Mouse (Mus musculus): ENCODE measurements around the gene Kcnk12.

Kcnk12 gene

GRCm38 (mm10) chr17:87787711-87788110, 10.1 kb downstream of the Kcnk12 start:
- intact Hi-C loops (cut with DNase I) = no loop called here

GRCm38 (mm10) chr17:87785721-87786120, 12.1 kb downstream of the Kcnk12 start:
- intact Hi-C loops (cut with DNase I) = no loop called here

GRCm38 (mm10) chr17:87784911-87785310, 12.9 kb downstream of the Kcnk12 start:
- intact Hi-C loops (cut with DNase I) = no loop called here

- intact Hi-C loops (cut with DNase I) = no loop called here
Observed at GRCm38 (mm10) chr17:87784141-87784831, 13.5 kb downstream of the Kcnk12 start.

GRCm38 (mm10) chr17:87781244-87781643, 16.6 kb downstream of the Kcnk12 start:
- intact Hi-C loops (cut with DNase I) = no loop called here

DNA sequence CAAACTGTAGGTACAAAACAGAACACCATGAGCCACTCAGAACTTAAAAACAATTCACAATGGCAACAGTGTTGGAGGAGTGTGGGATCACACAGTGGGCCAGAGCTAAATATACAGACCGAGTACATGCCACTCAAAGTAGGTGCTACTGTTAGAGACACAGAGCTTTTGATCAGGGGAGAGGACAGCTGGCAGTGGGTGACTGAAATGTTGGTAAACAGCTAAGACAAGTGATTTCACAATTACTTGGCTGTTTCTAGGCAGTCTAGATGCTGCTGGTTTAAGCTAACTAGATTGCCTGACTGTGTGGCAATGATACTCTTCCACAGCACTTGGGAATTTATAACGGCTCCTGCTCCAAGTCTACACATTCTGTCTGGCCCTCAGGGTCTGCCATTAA, 17.6 kb downstream of the Kcnk12 start:
- intact Hi-C loops (cut with DNase I) = no loop called here

DNA sequence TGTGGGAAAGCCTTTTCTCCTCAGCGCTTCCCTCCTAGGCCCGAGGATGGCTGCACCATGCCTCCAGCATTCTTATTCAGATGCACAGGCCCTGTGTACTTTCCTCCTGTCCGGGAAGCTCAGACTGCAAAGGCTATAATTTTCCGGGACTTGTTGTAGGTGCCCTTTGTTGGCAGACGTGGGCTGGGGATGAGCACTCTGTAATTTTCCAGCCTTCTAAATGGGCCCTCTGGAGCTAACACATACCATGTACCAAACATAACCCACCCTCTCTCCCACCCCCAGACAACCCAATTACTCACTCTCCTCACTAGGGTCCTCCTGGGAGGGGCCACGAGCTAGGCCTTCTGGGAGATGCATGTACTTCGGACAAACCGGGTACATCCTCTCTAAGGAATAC, 22.8 kb downstream of the Kcnk12 start:
- intact Hi-C loops (cut with DNase I) = no loop called here

- intact Hi-C loops (cut with DNase I) = no loop called here
Observed at GRCm38 (mm10) chr17:87773175-87773574, 24.6 kb downstream of the Kcnk12 start.

DNA sequence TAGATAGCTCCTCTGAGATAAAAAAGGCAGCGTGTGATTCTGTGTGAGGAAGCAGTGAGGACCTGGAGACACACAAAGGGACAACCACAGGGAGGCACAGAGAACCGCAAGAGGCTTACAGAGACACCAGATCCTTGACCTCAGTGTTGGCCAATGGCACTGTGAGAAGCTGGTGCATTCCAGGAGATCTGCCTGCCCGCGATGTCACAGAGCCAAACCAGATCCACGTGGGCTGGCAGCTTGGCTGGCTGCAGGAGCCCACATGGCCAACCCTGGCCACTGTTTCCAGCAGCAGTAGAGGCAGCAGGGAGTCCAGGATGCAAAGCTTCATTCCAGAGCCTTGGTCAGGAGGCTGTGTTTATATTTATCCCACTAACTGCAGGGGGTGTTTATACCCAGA, 27.0 kb downstream of the Kcnk12 start:
- intact Hi-C loops (cut with DNase I) = no loop called here

DNA sequence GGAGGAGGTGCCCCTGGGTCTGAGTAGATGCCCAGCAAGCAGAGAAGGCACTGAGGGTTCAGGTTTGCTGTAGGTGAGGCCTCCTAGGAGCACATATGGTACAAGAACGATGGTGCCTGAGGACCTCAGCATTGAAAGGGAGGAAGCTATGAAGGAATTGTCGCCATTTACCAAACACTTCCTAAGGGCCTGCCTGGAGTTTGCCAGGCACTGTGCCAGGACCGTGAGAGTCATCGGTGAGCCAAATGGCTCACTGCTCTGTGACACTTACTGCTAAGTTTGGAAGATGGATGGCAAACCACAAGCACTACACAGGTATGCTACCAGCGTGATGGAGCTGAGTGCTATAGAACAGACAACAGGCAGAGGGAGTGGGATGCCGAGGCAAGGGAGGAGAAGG, 30.9 kb downstream of the Kcnk12 start:
- intact Hi-C loops (cut with DNase I) = no loop called here

DNA sequence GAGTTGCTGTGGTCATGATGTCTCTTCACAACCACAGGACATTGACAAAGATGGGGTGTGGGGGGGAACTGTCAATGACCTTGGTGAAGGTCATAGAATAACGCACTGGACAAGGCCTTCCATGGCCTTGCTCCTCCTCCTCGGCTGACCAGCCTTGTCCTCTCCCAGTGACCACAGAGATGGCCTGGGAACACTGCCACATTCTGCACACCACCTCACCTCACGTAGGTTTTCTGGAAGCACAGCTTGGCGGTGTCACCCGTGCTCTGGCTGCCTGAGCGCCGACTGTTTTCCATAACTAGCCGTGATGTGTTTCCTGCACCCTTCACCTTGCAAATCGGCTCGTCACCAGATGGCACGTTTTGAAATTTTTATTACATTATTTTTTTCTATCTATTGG, 32.8 kb downstream of the Kcnk12 start:
- intact Hi-C loops (cut with DNase I) = no loop called here

DNA sequence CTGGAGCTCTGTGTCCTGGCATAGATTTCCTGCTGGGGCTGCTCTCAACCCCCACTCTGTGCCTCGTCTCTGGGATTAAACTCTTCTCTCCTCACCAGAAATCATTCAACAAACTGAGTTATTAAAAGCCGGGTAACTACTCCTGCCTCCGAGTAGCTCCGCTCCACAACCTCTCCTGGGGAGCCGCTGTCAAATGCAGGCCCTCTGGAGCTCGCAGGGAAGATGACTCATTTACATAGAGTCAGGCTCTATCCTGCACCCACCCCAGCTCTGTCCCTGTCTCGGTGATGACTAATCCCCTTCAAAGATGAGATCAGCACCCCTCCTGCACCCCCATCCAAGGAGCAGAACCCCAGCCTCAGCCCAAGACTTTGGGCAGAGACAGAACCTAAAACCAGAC, 34.6 kb downstream of the Kcnk12 start:
- intact Hi-C loops (cut with DNase I) = no loop called here

- intact Hi-C loops (cut with DNase I) = no loop called here
Observed at GRCm38 (mm10) chr17:87760315-87760714, 37.5 kb downstream of the Kcnk12 start.

DNA sequence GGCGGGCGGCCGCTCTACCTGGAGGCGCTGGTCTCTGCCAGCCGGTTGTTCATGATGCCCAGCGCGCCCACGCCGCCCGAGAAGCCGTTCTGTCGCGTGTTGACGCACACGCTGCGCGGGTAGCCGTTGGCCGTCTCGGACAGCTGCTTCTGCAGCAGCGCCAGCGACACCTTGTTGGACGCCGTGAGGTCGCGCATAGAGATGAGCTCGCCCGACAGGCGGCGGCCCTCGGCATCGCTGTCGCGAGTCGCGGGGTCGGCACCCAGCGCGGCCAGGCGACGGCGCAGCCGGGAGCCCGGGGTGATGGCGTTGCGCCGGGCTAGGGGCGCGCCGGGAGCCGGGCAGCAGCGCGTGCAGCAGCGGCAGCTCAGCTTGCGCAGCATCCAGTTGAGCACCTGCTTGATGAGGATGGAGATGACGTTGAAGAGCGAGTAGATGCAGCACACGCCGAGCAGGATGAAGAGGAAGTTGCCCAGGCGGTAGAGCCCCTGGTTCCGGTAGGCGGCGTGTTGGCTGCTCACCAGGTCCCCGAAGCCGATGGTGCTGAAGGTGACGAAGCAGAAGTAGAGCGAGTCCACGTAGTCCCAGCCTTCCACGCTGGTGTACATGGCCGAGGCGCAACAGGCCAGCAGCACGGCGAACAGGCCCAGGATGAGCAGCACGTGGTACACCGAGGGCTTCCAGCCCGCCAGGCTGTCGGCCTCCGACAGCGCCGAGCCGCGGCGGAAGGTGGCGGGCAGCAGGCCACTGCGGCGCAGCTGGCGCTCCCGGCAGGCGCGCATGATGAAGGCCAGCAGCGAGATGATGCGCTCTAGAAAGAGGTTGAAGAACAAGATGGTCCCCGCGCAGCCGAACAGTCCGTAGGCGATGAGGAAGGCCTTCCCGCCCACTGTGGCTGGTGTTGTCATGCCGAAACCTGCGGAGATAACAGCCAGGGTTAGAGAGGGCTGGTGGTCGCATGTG, 51.6 kb downstream of the Kcnk12 start:
- intact Hi-C loops (cut with DNase I) = no loop called here

DNA sequence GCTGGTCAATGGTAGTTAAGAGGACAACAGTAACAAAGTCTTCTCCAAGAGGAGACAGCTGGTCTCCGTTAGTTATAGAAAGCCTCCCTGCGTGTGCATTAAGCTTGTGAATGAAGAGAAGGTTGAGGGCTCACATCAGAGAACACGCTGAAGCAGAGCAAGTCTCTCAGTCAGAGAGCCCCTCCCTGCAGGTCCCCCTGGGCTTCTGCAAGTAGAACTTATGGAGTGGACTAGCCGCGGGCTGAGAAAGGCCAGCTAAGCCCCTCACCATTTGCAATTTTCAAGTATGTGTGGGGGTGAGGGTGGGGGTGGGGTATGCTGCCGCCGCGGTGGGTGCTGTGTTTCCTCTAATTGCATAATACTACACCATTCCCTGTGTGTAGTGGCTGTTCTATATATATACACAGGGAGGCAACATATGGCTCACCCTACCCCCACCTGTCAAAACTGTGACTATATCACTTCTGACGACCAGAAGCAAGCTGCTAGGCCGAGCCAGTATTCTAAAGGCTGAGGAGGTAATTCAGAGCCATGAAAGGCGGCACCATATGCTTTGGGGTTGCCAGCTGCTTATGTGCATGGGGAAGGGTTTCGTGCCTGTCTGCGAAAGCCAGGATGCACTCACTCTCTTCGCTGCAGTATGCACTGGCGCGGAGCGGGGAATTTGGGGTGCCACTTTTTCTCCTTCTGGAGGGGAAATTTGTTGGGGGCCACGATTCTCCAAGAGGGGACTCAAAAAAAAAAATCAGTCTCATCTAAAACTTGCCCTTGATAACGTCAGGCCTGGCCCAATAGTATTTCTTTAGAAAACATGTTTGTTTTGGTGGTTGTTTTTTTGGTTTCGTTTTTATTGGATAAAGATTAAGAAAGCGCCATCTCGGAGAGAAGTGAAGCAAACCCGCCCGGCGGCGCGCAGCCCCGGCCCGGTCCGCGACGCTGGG, 52.5 kb downstream of the Kcnk12 start:
- intact Hi-C loops (cut with DNase I) = no loop called here

GRCm38 (mm10) chr17:87739835-87740234, 58.0 kb downstream of the Kcnk12 start:
- intact Hi-C loops (cut with DNase I) = no loop called here

GRCm38 (mm10) chr17:87737144-87737543, 60.6 kb downstream of the Kcnk12 start:
- intact Hi-C loops (cut with DNase I) = no loop called here

- intact Hi-C loops (cut with DNase I) = no loop called here
Observed at GRCm38 (mm10) chr17:87734471-87734870, 63.3 kb downstream of the Kcnk12 start.

DNA sequence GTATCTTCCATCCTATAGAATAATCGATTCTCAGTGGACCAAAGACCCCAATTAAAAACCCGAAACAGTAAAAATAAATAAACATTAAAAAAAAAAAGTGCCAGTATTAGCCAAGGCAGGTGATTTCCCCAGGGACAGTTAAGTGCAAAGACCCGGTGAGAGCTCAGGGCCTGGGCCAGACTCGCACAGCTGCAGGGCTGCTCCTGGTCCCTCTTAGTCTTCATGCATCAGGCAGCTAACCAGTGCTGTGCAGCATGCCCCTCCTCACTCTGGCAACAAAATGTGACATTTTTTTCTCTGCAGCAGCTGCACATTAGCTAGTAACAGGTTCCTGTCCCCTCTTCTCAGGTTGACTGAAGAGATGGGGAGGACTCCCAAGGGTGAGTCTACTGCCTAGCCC, 65.8 kb downstream of the Kcnk12 start:
- intact Hi-C loops (cut with DNase I) = no loop called here

DNA sequence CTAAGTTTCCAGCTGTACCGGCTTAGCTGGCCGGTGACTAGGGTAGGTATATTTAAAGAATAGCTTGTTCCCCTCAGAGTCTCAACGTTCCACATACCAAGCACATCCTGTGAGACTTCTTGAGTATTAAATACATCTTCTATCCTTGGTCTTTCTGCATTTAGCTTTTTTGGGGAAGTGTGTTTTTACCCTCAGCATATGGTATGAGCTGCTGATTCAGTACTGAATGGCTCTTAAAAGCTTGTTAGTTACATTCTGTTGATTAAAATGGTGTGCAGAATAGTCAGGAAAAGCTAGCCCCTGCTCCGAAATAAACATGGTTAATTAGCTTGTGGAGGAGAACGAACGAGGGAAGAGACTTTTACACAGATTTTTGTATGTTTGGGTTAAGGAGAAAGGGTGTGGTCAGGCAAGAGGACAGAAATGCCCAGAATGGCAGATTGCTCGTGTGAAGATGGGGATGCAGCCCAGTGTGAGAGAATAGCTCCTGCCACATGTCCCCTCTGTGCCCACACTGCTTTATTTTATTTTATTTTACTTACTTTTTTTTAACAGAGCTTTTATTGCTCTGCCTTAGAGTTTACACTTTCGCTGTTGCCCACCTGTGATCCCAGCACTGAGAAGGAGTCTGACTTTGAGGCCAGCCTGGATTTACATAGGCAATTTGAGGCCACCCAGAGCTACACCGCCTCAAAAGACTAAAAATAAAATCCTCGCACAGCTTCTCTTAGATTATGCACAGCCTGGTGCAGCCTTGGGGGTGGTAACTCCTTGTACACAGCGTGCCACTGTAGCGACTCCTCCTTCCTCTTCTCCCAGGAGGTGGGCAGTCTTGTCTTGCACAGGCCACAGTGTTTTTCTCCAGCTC, 71.1 kb downstream of the Kcnk12 start:
- intact Hi-C loops (cut with DNase I) = no loop called here
